ENCODE assay signal across 8 mouse cellular contexts in genomic region chr2:173659926-173660684, GRCm38 (mm10). TPM values are rescaled to one million over a fixed set of nuclear protein-coding genes. Genes with fewer than 3 reads are reported as not detected.
DNase-seq lines count a peak whose midpoint lies in the region; ATAC-seq and TF ChIP-seq lines count a peak whose summit lies in the region.

No protein-coding gene starts in this region.

- no peak; the same call in 1 of the 2 replicates for TF ChIP-seq CTCF in olfactory bulb, adult 2 months (IDR thresholded peaks at IDR 0.05; ENCODE audit: insufficient read depth, low read depth, low read length)

- ATAC-seq in forebrain, embryonic 12.5 days (ENCODE audit: low FRiP score) = no peak
- ATAC-seq in limb, embryonic 12.5 days (ENCODE audit: insufficient number of reproducible peaks, insufficient read depth, low FRiP score, low TSS enrichment, low read depth) = peak; percentile 22; the same call in 1 of the 2 replicates

- peak overlapping the region; percentile 96 for H3K4me3 ChIP-seq in forebrain, embryonic 12.5 days (replicated peaks)
- peak overlapping the region; percentile 97 for H3K4me3 ChIP-seq in limb, embryonic 12.5 days (replicated peaks)
- peak overlapping the region; percentile 82 for H3K4me3 ChIP-seq in olfactory bulb, adult 2 months (ENCODE audit: insufficient read depth, low read depth, low read length)

- TF ChIP-seq POLR2A in olfactory bulb, adult 2 months (IDR thresholded peaks at IDR 0.05; ENCODE audit: insufficient read depth, low read depth, low read length) = no peak

- WGBS in forebrain, embryonic 12.5 days = 2% methylated on average over 30 of the region's 52 CpGs
- under 1% methylated on average over 35 of the region's 52 CpGs for WGBS in limb, embryonic 12.5 days
- under 1% methylated on average over 51 of the region's 52 CpGs for WGBS in olfactory bulb, adult 2 months

- peak overlapping the region; percentile 89 for H3K9ac ChIP-seq in forebrain, embryonic 12.5 days
- H3K9ac ChIP-seq in limb, embryonic 12.5 days (replicated peaks) = peak overlapping the region; percentile 94

- H3K4me1 ChIP-seq in forebrain, embryonic 12.5 days = peaks cover 31% of the 10 kb centered on the region
- H3K4me1 ChIP-seq in limb, embryonic 12.5 days (replicated peaks) = peaks cover 20% of the 10 kb centered on the region
- H3K4me1 ChIP-seq in olfactory bulb, adult 2 months (ENCODE audit: control insufficient read depth, insufficient read depth, low read length) = peaks cover 7% of the 10 kb centered on the region; the same call in 1 of the 2 replicates

- intact Hi-C loops in left cerebral cortex, postnatal 4 days (cut with DNase I) = no loop called here
- intact Hi-C loops in left cerebral cortex, postnatal 25 days (cut with DNase I) = loop anchor here (1.0 to 5.0 kb wide), 2 partner anchors 77 to 127 kb away; partner anchors contain the start of gene Vapb

- no peaks in the 10 kb centered on the region for H3K9me3 ChIP-seq in forebrain, embryonic 12.5 days
- no peaks in the 10 kb centered on the region for H3K9me3 ChIP-seq in limb, embryonic 12.5 days

- peak overlapping the region; percentile 66; the same call in 1 of the 2 replicates for H3K27ac ChIP-seq in forebrain, embryonic 12.5 days
- H3K27ac ChIP-seq in limb, embryonic 12.5 days = peak overlapping the region; percentile 70; the same call in 1 of the 2 replicates
- H3K27ac ChIP-seq in olfactory bulb, adult 2 months (ENCODE audit: insufficient read depth, low read depth, low read length) = no peak overlapping the region

- H3K27me3 ChIP-seq in forebrain, embryonic 12.5 days = no peaks in the 10 kb centered on the region
- no peaks in the 10 kb centered on the region for H3K27me3 ChIP-seq in limb, embryonic 12.5 days

- H3K36me3 ChIP-seq in forebrain, embryonic 12.5 days (replicated peaks) = peaks cover 32% of the 10 kb centered on the region
- peaks cover 43% of the 10 kb centered on the region for H3K36me3 ChIP-seq in limb, embryonic 12.5 days

- DNase-seq in left cerebral cortex, postnatal 4 days = peak; percentile 31
- no peak for DNase-seq in left cerebral cortex, postnatal 25 days (ENCODE audit: low spot score in 2 of 2)
- DNase-seq in R1 (ENCODE audit: low read depth, low spot score) = peak; percentile 16
- DNase-seq in left cerebral cortex, adult 8-10 months (ENCODE audit: low spot score in 2 of 2) = no peak
- no peak for DNase-seq in retina, embryonic 14.5 days (ENCODE audit: low spot score)

- peak overlapping the region; percentile 79 for H3K4me2 ChIP-seq in forebrain, embryonic 12.5 days
- peak overlapping the region; percentile 68 for H3K4me2 ChIP-seq in limb, embryonic 12.5 days

RNA-seq across cellular contexts. Expression of gene Rab22a, which starts 0.5 kb away (rescaled TPM):
- total RNA-seq in left cerebral cortex, postnatal 4 days (2021) = 10 to 100 TPM; 25.5 to 27.8 TPM
- 10 to 100 TPM; 24.5 to 29.3 TPM for total RNA-seq in left cerebral cortex, postnatal 25 days (2021)
- polyA plus RNA-seq in forebrain, embryonic 12.5 days (2016; fragmentation: Nextera tagmentation; extraction: Ambion mirVana) = 43.1 and 47.7 TPM in 2 replicates
- 47.6 and 50.2 TPM in 2 replicates for polyA plus RNA-seq in limb, embryonic 12.5 days (2016; fragmentation: Nextera tagmentation; extraction: Ambion mirVana)
- polyA plus RNA-seq in olfactory bulb, adult 2 months (2012; ENCODE audit: insufficient read depth, insufficient read length, low replicate concordance, missing spikeins) = not detected in 2 replicates
- 10 to 100 TPM; 23.9 to 29.7 (median 27.3) TPM for total RNA-seq in left cerebral cortex, adult 8-10 months (2022)

RNA-seq across cellular contexts. Expression of gene 1700010B08Rik, which starts 59.1 kb away (rescaled TPM):
- total RNA-seq in left cerebral cortex, postnatal 4 days (2021) = not detected
- total RNA-seq in left cerebral cortex, postnatal 25 days (2021) = not detected
- not detected in 2 replicates for polyA plus RNA-seq in forebrain, embryonic 12.5 days (2016; fragmentation: Nextera tagmentation; extraction: Ambion mirVana)
- not detected in 2 replicates for polyA plus RNA-seq in limb, embryonic 12.5 days (2016; fragmentation: Nextera tagmentation; extraction: Ambion mirVana)
- polyA plus RNA-seq in olfactory bulb, adult 2 months (2012; ENCODE audit: insufficient read depth, insufficient read length, low replicate concordance, missing spikeins) = not detected in 2 replicates
- not detected for total RNA-seq in left cerebral cortex, adult 8-10 months (2022)

Comparison
In these comparisons a context has a peak if more than half of its experiments do, and no peak if none do; other contexts are left out.
1. DNase-seq: peak in left cerebral cortex, postnatal 4 days (single experiment) and R1 (single experiment); none in left cerebral cortex, postnatal 25 days (0 of 2), left cerebral cortex, adult 8-10 months (0 of 2) and retina, embryonic 14.5 days (single experiment).
2. Peak in every context shown above with its lines, with median percentiles within 50 percentile points of each other: H3K4me3 ChIP-seq.